Comparison of ENCODE assay signal across 8 mouse cellular contexts in genomic region chr13:47348517-47349145, GRCm38 (mm10).
DNase-seq lines count a peak whose midpoint lies in the region; ATAC-seq and TF ChIP-seq lines count a peak whose summit lies in the region.

No protein-coding gene starts in this region.

- 0 out of 2 replicates have a peak, but pooled peaks cover 2% of the 10 kb centered on the region for H3K27me3 ChIP-seq in E14TG2a.4 (ENCODE audit: insufficient read depth, low read length)
- no peaks in the 10 kb centered on the region for H3K27me3 ChIP-seq in embryonic facial prominence, embryonic 12.5 days

- H3K4me2 ChIP-seq in embryonic facial prominence, embryonic 12.5 days (replicated peaks) = 0 out of 2 replicates have a peak overlapping the region, but pooled peaks have one; percentile 13

- no peak overlapping the region for H3K9ac ChIP-seq in embryonic facial prominence, embryonic 12.5 days

- WGBS in embryonic facial prominence, embryonic 12.5 days = 20% methylated on average over 17 of the region's 17 CpGs

- no peaks in the 10 kb centered on the region for H3K9me3 ChIP-seq in E14TG2a.4 (ENCODE audit: low read length)
- H3K9me3 ChIP-seq in embryonic facial prominence, embryonic 12.5 days = no peaks in the 10 kb centered on the region

- peak; percentile 80 for DNase-seq in adrenal gland, postnatal 14 days
- DNase-seq in heart, adult 8-10 months (ENCODE audit: low spot score) = peak; percentile 58
- DNase-seq in layer of hippocampus, adult 18-20 months (ENCODE audit: low spot score in 2 of 2) = peak; percentile 71 to 91
- peak; percentile 84 for DNase-seq in lung, postnatal 14 days
- DNase-seq in right cerebral cortex, postnatal 25 days = peak; percentile 76

- peak; percentile 72 for TF ChIP-seq CTCF in E14TG2a.4 (conservative IDR thresholded peaks at IDR 0.05; ENCODE audit: low read length)

- H3K4me1 ChIP-seq in E14TG2a.4 (replicated peaks; ENCODE audit: low read depth, low read length) = no peaks in the 10 kb centered on the region
- H3K4me1 ChIP-seq in embryonic facial prominence, embryonic 12.5 days = 0 out of 2 replicates have a peak, but pooled peaks cover 3% of the 10 kb centered on the region

- no peaks in the 10 kb centered on the region for H3K36me3 ChIP-seq in E14TG2a.4 (ENCODE audit: insufficient read depth, low read length)
- H3K36me3 ChIP-seq in embryonic facial prominence, embryonic 12.5 days = no peaks in the 10 kb centered on the region

- ATAC-seq in embryonic facial prominence, embryonic 12.5 days (ENCODE audit: insufficient number of reproducible peaks, insufficient read depth, low FRiP score, low TSS enrichment) = no peak
- ATAC-seq in megakaryocyte, adult 5-6 weeks (ENCODE audit: poor library complexity, severe bottlenecking) = no peak

- no peak overlapping the region for H3K27ac ChIP-seq in embryonic facial prominence, embryonic 12.5 days

- H3K4me3 ChIP-seq in E14TG2a.4 (replicated peaks; ENCODE audit: low read length) = no peak overlapping the region
- no peak overlapping the region for H3K4me3 ChIP-seq in embryonic facial prominence, embryonic 12.5 days
